Mouse (Mus musculus) brain, embryonic 14.5 days (tissue): ENCODE measurements at regions not wholly inside any gene's neighbourhood (a gene's known extent, or its start where the extent isn't known, plus 50 kb on each side); places are given as distances from the start of the nearest gene placed in this dataset.

Experiments
- DNase-seq: peaks from one replicate; pipeline ENCODE4 v3.0.0-alpha.2; 2011; ENCODE audit warnings: low read depth
- CTCF ChIP-seq: fragments of 200-500 bp; IDR thresholded peaks from 2 replicates; pipeline ENCODE4 v1.5.1; 2012; ENCODE audit warnings: inconsistent platforms, mild to moderate bottlenecking, moderate library complexity, borderline replicate concordance; ENCODE audit not compliant: insufficient read depth, insufficient read length; ENCODE audit errors: extremely low read depth
- POLR2A ChIP-seq: fragments of 200-500 bp; IDR thresholded peaks from 2 replicates; pipeline ENCODE4 v1.6.1; 2012; ENCODE audit warnings: mild to moderate bottlenecking, inconsistent platforms, borderline replicate concordance; ENCODE audit not compliant: poor library complexity, insufficient read depth, insufficient read length, severe bottlenecking; ENCODE audit errors: extremely low read depth

GRCm38 (mm10) chr10:67777721-67778120 is 134.7 kb downstream of the Zfp365 start:
- TF ChIP-seq POLR2A (no peak), CTCF (no peak)
- no peak for DNase-seq

GRCm38 (mm10) chr10:67776851-67777250 is 135.6 kb downstream of the Zfp365 start:
- no peak for DNase-seq
- no peak for TF ChIP-seq POLR2A
- no peak for TF ChIP-seq CTCF

GRCm38 (mm10) chr10:67771796-67772195 is 140.7 kb downstream of the Zfp365 start:
- TF ChIP-seq CTCF (no peak), POLR2A (no peak)
- no peak for DNase-seq

GRCm38 (mm10) chr10:67766099-67766498 is 146.4 kb downstream of the Zfp365 start:
- no peak for TF ChIP-seq POLR2A
- peak; percentile 87 for TF ChIP-seq CTCF
- DNase-seq = peak; percentile 67

- TF ChIP-seq POLR2A = no peak
- TF ChIP-seq CTCF = no peak
- DNase-seq = no peak
Observed at GRCm38 (mm10) chr10:67760424-67760823, 152.0 kb downstream of the Zfp365 start.

- TF ChIP-seq CTCF (no peak), POLR2A (no peak)
- peak; percentile 6 for DNase-seq
Observed at GRCm38 (mm10) chr10:67748121-67748520, 164.3 kb downstream of the Zfp365 start.

GRCm38 (mm10) chr10:67747461-67747860 is 165.0 kb downstream of the Zfp365 start:
- DNase-seq = no peak
- TF ChIP-seq CTCF = no peak
- TF ChIP-seq POLR2A = no peak

- no peak for TF ChIP-seq POLR2A
- no peak for TF ChIP-seq CTCF
- DNase-seq = peak; percentile 67
Observed at GRCm38 (mm10) chr10:67746140-67746539, 166.3 kb downstream of the Zfp365 start.

- DNase-seq = no peak
- TF ChIP-seq POLR2A (no peak), CTCF (no peak)
Observed at GRCm38 (mm10) chr10:67743561-67743960, 168.9 kb downstream of the Zfp365 start.

GRCm38 (mm10) chr10:67742824-67743223 is 169.6 kb downstream of the Zfp365 start:
- DNase-seq = no peak
- no peak for TF ChIP-seq POLR2A
- no peak for TF ChIP-seq CTCF

GRCm38 (mm10) chr10:67742305-67742704 is 170.2 kb downstream of the Zfp365 start:
- no peak for TF ChIP-seq POLR2A
- TF ChIP-seq CTCF = no peak
- no peak for DNase-seq

GRCm38 (mm10) chr10:67739199-67739598 is 173.3 kb downstream of the Zfp365 start:
- TF ChIP-seq CTCF (no peak), POLR2A (no peak)
- no peak for DNase-seq
